In genomic region chr14:101661654-101662412, GRCm38 (mm10) we compare ENCODE assay signal across 33 mouse cellular contexts. TPM values are rescaled to one million over a fixed set of nuclear protein-coding genes. Genes with fewer than 3 reads are reported as not detected.
DNase-seq lines count a peak whose midpoint lies in the region; ATAC-seq lines count a peak whose summit lies in the region.
"Had no signal": no experiment of that assay in that cellular context is flagged by ENCODE, and none has a peak within 500 bp of the region (broad histone marks: within the 10 kb centered on the region; RNA-seq: fewer than 3 reads in every experiment).

No protein-coding gene starts in this region.

- H3K27me3 ChIP-seq in heart, embryonic 12.5 days (replicated peaks) = no peaks in the 10 kb centered on the region
- no peaks in the 10 kb centered on the region for H3K27me3 ChIP-seq in hindbrain, embryonic 13.5 days
- H3K27me3 ChIP-seq: embryonic facial prominence, embryonic 13.5 days; hindbrain, embryonic 15.5 days; limb, embryonic 15.5 days; neural tube, embryonic 15.5 days had no signal

- H3K4me3 ChIP-seq in heart, embryonic 12.5 days = no peak overlapping the region
- no peak overlapping the region for H3K4me3 ChIP-seq in hindbrain, embryonic 13.5 days
- H3K4me3 ChIP-seq: embryonic facial prominence, embryonic 13.5 days; forebrain, embryonic 10.5 days; hindbrain, embryonic 15.5 days; limb, embryonic 10.5 days; limb, embryonic 15.5 days; neural tube, embryonic 15.5 days had no signal

- no peak overlapping the region for H3K4me2 ChIP-seq in heart, embryonic 12.5 days
- no peak overlapping the region for H3K4me2 ChIP-seq in hindbrain, embryonic 13.5 days
- H3K4me2 ChIP-seq: embryonic facial prominence, embryonic 13.5 days; heart, embryonic 11.5 days; hindbrain, embryonic 15.5 days; limb, embryonic 15.5 days; midbrain, embryonic 11.5 days; neural tube, embryonic 15.5 days had no signal

- peaks cover 3% of the 10 kb centered on the region; the same call in 1 of the 2 replicates for H3K4me1 ChIP-seq in heart, embryonic 12.5 days (replicated peaks)
- H3K4me1 ChIP-seq in hindbrain, embryonic 13.5 days (replicated peaks) = no peaks in the 10 kb centered on the region; the same call in 1 of the 2 replicates
- H3K4me1 ChIP-seq: embryonic facial prominence, embryonic 13.5 days; forebrain, embryonic 10.5 days; hindbrain, embryonic 15.5 days; limb, embryonic 15.5 days had no signal

- intact Hi-C loops in left cerebral cortex, postnatal 14 days (cut with DNase I) = no loop called here

- H3K27ac ChIP-seq in heart, embryonic 12.5 days (ENCODE audit: poor library complexity, severe bottlenecking) = no peak overlapping the region
- H3K27ac ChIP-seq in hindbrain, embryonic 13.5 days = no peak overlapping the region
- H3K27ac ChIP-seq: embryonic facial prominence, embryonic 13.5 days; forebrain, embryonic 10.5 days; hindbrain, embryonic 15.5 days; limb, embryonic 10.5 days; limb, embryonic 15.5 days; liver, embryonic 14.5 days; neural tube, embryonic 15.5 days had no signal

- H3K9me3 ChIP-seq in heart, embryonic 12.5 days (replicated peaks) = no peaks in the 10 kb centered on the region
- no peaks in the 10 kb centered on the region for H3K9me3 ChIP-seq in hindbrain, embryonic 13.5 days
- H3K9me3 ChIP-seq: embryonic facial prominence, embryonic 13.5 days; forebrain, embryonic 10.5 days; hindbrain, embryonic 15.5 days; limb, embryonic 10.5 days; limb, embryonic 15.5 days; neural tube, embryonic 15.5 days had no signal

- H3K9ac ChIP-seq in heart, embryonic 12.5 days = no peak overlapping the region
- no peak overlapping the region for H3K9ac ChIP-seq in hindbrain, embryonic 13.5 days
- H3K9ac ChIP-seq: embryonic facial prominence, embryonic 13.5 days; hindbrain, embryonic 15.5 days; limb, embryonic 15.5 days; liver, embryonic 14.5 days; neural tube, embryonic 15.5 days had no signal

- ATAC-seq in heart, embryonic 12.5 days (ENCODE audit: insufficient number of reproducible peaks, low FRiP score) = no peak
- ATAC-seq in hindbrain, embryonic 13.5 days (ENCODE audit: low FRiP score) = no peak
- ATAC-seq: forebrain, embryonic 16.5 days; midbrain, embryonic 16.5 days had no signal

- peaks cover 13% of the 10 kb centered on the region; the same call in 1 of the 2 replicates for H3K36me3 ChIP-seq in heart, embryonic 12.5 days
- peaks cover 25% of the 10 kb centered on the region for H3K36me3 ChIP-seq in hindbrain, embryonic 13.5 days
- H3K36me3 ChIP-seq: limb, embryonic 15.5 days had no signal

- WGBS in heart, embryonic 12.5 days = 81% methylated on average over 3 of the region's 3 CpGs
- 82% methylated on average over 3 of the region's 3 CpGs for WGBS in hindbrain, embryonic 13.5 days

- peak; percentile 83 for DNase-seq in heart, adult 11 months
- peak; percentile 45 for DNase-seq in adipocyte (ENCODE audit: low spot score)
- peak; percentile 16 for DNase-seq in induced T-regulatory cell, adult 2 months (ENCODE audit: low read depth)
- DNase-seq in naive thymus-derived CD4-positive, alpha-beta T cell, adult 2 months (ENCODE audit: low read depth) = peak; percentile 16
- DNase-seq in kidney, postnatal 10 days = no peak
- DNase-seq in left cerebral cortex, postnatal 14 days (ENCODE audit: low spot score in 2 of 2) = no peak
- DNase-seq: adrenal gland, adult 2 months; adrenal gland, postnatal 36 days; cerebellum, adult 8-10 months; cerebellum, postnatal 25 days; gastrocnemius, postnatal 10 days; heart, adult 18-20 months; heart, postnatal 4 days; kidney, adult 18-20 months; kidney, postnatal 4 days; lung, adult 2 months; lung, postnatal 10 days; right cerebral cortex, postnatal 25 days; spleen, adult 18-20 months; thymus, postnatal 14 days had no signal

RNA-seq across cellular contexts. Expression of gene Uchl3, which starts 8.1 kb away (rescaled TPM):
- polyA plus RNA-seq in heart, embryonic 12.5 days (2016; fragmentation: Nextera tagmentation; extraction: Ambion mirVana) = 104 and 107 TPM in 2 replicates
- 265 and 268 TPM in 2 replicates for polyA plus RNA-seq in hindbrain, embryonic 13.5 days (2015; fragmentation: Nextera tagmentation; extraction: Ambion mirVana)
- 10 to 100 TPM; 55.3 to 57.6 TPM for total RNA-seq in left cerebral cortex, postnatal 14 days (2021)

RNA-seq across cellular contexts. Expression of gene Commd6, which starts 21.3 kb away (rescaled TPM):
- 78.8 and 79.2 TPM in 2 replicates for polyA plus RNA-seq in heart, embryonic 12.5 days (2016; fragmentation: Nextera tagmentation; extraction: Ambion mirVana)
- polyA plus RNA-seq in hindbrain, embryonic 13.5 days (2015; fragmentation: Nextera tagmentation; extraction: Ambion mirVana) = 93.0 and 102 TPM in 2 replicates
- total RNA-seq in left cerebral cortex, postnatal 14 days (2021) = 10 to 100 TPM; 57.2 to 57.5 TPM

RNA-seq across cellular contexts. Expression of gene Tbc1d4, which starts 52.8 kb away (rescaled TPM):
- 28.8 and 29.3 TPM in 2 replicates for polyA plus RNA-seq in heart, embryonic 12.5 days (2016; fragmentation: Nextera tagmentation; extraction: Ambion mirVana)
- polyA plus RNA-seq in hindbrain, embryonic 13.5 days (2015; fragmentation: Nextera tagmentation; extraction: Ambion mirVana) = 6.2 and 6.5 TPM in 2 replicates
- 10 to 100 TPM in 1 of 2 experiments, 1 to 10 TPM in 1; 6.8 to 10.1 TPM for total RNA-seq in left cerebral cortex, postnatal 14 days (2021)

Comparison
In these comparisons a context has a peak if more than half of its experiments do, and no peak if none do; other contexts are left out.
1. DNase-seq: peak in heart, adult 11 months (single experiment), adipocyte (single experiment), induced T-regulatory cell, adult 2 months (single experiment) and naive thymus-derived CD4-positive, alpha-beta T cell, adult 2 months (single experiment); none in kidney, postnatal 10 days (single experiment) and left cerebral cortex, postnatal 14 days (0 of 2).